Mouse (Mus musculus) layer of hippocampus, adult 9-10 months (tissue): Measurements from ENCODE around the gene Appbp2.

Source experiments
- DNase-seq: peaks from one replicate; pipeline ENCODE4 v3.0.0; 2022; ENCODE audit warnings: low spot score

Gene Appbp2

GRCm38 (mm10) chr11:85157301-85157700 is 77.6 kb downstream of the Appbp2 start:
- no peak for DNase-seq

- DNase-seq: no peak
These were observed 82.5 kb downstream of the Appbp2 start for GRCm38 (mm10) chr11:85152256-85152930.

GRCm38 (mm10) chr11:85139581-85140540 is 95.1 kb downstream of the Appbp2 start, which contains the start of gene Usp32:
TSS of gene Usp32 (minus strand) at chr11:85140161.
- DNase-seq: peak; percentile 87

- DNase-seq: no peak
These were observed 96.0 kb downstream of the Appbp2 start for GRCm38 (mm10) chr11:85138776-85139474.
